Mouse (Mus musculus): Measurements from ENCODE around the gene Gpx5. TPM values are rescaled to one million over a fixed set of nuclear protein-coding genes. Genes with fewer than 3 reads are reported as not detected.
"Not testable (repeated sequence)": the region's sequence is repeated elsewhere in the genome, so short reads cannot be mapped to it uniquely, and the experiment has no call there.

Gpx5 gene
- total RNA-seq, 2 experiments from 2014 or later: not detected

DNA sequence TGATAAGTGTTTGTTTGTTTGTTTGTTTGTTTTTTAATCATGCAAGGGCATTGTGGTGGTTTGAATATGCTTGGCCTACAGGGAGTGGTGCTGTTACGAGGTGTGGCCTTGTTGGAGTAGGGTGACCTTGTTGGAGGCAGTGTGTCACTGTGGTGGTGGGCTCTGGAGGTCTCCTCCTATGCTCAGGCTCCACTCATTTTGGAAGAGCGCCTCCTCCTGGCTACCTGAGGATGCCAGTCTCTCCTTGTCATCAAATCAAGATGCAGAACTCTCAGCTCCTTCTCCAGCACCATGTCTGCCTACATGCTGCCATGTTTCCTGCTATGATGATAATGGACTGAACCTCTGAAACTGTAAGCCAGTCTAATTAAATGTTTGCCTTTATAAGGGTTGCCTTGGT, 26.8 kb downstream of the Gpx5 start:
- DNase-seq: no peak

- peak in 1 of 2 experiments; percentile 35 for DNase-seq
Observed at GRCm38 (mm10) chr13:21264366-21264765, 28.2 kb downstream of the Gpx5 start.

GRCm38 (mm10) chr13:21263910-21264309, 28.6 kb downstream of the Gpx5 start:
- no peak for DNase-seq

DNA sequence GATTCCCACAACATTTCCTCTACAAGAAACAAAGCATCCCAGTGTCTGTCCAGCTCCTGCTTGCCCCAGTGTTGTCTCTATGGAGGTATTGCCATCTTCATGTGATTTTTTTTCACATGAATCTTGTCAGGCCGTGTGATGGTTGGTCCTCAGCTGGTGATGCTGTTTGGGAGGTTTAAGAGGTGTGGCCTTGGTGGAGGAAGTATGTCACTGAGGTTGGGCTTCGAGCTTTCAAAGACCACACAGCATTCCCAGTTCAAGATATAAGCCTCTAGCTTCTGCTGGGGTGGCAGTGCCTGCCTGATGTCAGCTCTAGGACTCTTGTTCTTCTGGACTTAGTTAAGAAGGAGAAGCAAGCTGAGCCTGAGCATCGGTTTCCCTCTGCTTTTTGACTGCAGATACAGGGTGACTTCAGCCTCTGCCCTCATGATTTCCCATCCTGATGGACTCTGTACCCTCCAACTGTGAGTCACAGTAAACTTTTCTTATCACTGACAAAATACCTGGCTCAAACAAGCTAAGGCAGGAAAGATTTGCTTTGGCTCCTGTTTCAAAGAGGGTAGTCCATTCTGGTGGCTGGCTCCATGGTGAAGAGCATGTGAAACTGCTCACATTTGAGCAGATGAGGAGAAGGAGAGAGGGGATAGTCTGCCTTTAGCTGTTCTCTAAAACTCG, 29.6 kb downstream of the Gpx5 start:
- no peak for DNase-seq

DNA sequence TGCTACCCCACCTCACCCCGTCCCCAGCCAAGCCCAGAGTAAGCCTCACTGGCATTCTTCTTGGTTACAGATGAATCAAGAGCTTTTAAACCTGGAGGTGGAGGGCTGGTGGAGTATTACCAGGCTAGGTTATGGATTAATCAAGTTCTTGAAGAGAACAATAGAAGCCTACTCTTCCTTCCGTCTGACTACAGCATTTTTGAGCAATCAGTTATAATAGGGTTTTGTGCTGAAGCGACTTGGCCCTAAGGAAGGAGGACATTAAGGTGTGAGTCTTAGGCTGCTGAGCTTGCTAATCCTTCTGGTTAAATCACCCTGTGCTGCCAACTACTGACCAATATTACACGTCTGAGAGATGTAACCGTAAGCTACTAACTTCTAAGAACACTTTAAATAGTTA, 32.2 kb downstream of the Gpx5 start:
- DNase-seq: no peak

GRCm38 (mm10) chr13:21259677-21260113, 32.8 kb downstream of the Gpx5 start:
- DNase-seq: peak; percentile 20 to 50

GRCm38 (mm10) chr13:21259171-21259631, 33.3 kb downstream of the Gpx5 start:
- DNase-seq: peak in 1 of 2 experiments; percentile 13

GRCm38 (mm10) chr13:21258524-21258923, 34.0 kb downstream of the Gpx5 start:
- DNase-seq: no peak

DNA sequence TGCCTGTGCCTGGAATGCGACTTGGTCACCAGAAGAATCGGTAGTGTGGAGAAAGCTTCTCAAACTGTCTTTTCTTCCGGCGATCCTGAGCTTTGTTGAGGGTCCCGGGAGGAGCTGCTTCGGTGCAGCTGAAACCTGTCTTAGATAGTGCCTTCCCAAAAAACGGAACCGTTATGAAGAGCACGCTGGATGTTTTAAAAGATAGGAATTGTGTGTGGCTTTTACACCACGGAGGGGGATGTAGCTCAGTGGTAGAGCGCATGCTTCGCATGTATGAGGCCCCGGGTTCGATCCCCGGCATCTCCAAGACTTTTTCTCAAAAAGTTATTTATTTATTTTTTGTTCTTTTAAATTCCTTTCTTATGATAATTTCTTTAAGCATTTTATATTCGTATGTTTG, 38.5 kb downstream of the Gpx5 start:
- peak in 1 of 2 experiments; percentile 15 for DNase-seq

- no peak for DNase-seq
Observed at GRCm38 (mm10) chr13:21253569-21253968, 39.0 kb downstream of the Gpx5 start.

GRCm38 (mm10) chr13:21253040-21253439, 39.5 kb downstream of the Gpx5 start:
- DNase-seq: no peak

GRCm38 (mm10) chr13:21250074-21250681, 42.4 kb downstream of the Gpx5 start:
- no peak for DNase-seq

DNA sequence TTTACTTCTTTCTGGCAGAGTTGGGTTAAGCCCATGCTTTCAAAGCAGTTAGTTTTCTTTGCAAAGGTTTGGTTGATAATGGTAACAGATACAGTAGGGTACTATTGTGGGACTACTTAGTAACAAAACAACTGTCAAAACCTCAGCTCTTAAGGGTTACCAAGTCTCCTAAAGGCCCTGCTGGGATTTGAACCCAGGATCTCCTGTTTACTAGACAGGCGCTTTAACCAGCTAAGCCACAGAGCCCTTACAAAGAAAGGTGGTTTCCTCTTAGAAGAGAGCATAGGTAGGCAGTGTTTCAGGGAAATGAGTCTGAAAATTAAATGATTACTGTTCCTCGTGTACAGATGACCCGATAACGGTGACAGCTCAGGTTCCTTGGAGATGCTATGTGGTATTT, 43.5 kb downstream of the Gpx5 start:
- no peak for DNase-seq

GRCm38 (mm10) chr13:21246276-21246675, 46.3 kb downstream of the Gpx5 start:
- no peak for DNase-seq

GRCm38 (mm10) chr13:21244967-21245366, 47.6 kb downstream of the Gpx5 start:
- DNase-seq: not testable (repeated sequence)

DNA sequence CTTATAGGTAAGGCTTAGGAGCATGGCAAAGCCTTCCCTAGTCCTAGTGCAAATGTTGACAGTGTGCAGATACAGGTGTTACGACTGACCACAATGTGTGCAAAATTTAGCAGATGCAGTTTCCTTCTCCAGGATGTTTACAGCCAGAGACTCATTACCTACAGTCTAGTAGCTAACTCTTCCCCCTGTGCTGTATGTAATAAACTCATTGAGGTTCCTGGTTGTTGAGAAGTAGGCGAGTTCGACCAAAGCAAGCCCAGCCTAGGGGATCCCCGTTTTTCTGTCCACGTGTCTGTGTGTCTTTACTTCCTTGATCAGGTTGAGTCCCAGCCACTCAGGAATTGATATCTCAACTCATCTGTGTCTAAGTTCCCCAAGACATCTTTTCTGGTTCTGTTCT, 48.4 kb downstream of the Gpx5 start:
- no peak for DNase-seq

DNA sequence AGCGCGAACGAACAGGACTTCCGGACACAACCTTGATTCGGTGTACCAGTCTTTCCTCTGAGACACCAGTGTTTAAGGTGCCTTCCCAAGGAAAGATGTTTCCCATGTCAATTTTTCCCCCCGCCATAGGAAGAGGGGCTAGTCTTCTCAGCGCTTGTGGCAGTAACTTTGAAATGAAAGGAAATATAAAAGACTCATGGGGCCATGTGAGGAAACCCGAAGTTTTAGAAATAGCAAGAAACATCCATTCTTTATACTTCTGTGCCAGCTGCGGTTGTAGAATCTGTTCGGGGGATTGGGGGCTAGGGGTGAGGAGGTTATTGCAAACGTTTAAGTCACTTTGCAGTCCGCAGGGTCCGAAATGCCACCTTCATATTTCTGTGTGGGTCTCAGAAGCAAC, 49.3 kb downstream of the Gpx5 start:
- no peak for DNase-seq

DNA sequence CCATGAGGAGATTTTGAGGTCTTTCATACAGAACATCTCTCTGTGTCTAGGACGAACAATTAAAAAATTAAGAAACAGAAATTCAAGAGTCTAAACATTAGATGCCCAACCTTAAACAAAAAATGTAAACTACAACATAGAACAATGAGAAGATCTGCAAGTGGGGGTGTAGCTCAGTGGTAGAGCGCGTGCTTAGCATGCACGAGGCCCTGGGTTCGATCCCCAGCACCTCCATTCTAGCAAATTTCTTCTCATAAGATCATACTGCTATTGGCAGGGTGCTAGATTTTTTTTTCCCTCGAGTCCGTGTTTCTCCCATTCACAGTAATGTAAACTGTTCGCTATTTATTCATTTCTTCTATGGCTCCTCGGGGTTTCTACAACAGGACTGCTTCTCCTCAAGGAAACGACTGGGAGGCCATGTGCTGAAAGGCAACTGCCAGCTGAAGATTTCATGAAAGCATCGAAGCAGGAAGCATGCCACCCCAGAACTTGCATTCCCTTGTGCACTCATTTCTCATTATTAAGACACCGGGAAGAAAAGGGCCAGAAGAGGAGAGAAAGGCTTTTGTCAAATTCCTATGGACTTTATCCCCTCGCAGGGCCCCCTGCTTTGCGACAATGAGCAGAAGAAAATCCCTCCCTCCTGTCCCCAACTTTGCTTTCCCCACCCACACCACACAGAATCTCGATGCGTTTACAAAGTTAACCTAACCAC, 50.0 kb downstream of the Gpx5 start:
- DNase-seq: no peak

DNA sequence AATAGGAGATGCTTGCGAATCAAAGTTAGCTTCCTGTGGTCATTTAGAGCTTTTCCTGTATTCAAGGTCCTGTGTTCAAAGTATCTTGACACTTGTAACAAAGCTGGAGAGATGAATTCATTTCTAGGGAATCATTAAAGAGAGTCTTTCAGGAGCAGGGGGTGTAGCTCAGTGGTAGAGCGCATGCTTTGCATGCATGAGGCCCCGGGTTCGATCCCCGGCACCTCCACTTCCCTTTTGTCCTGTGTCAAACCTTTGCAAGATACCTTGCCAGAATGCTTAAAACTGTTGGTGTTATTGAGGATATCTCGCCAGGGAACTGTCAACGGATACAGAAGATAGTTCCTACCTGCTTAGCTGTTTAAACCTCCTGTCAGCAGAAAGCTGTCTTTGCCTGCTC, 51.7 kb downstream of the Gpx5 start:
- peak in 1 of 2 experiments; percentile 14 for DNase-seq

DNA sequence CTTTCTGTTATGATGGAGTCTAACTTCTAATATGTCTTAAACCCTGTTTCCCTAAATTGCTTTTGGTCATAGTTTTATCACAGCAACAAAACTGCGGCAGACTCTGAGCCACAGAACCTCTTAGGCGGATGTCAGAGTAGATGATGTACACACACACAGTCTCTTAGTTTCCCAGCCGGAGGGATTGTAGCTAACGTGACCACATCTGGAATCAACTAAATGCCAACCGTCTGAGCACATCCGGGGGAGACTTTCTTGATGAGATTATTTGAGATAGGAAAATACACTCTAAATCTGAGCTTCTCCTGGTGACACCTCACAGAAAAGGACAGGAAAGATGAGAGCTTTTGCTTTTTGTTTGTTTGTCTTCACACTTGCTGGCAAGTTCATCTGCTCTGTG, 55.4 kb downstream of the Gpx5 start:
- DNase-seq: no peak

GRCm38 (mm10) chr13:21236714-21237113, 55.8 kb downstream of the Gpx5 start:
- DNase-seq: no peak

Data from heart, adult 18-20 months (tissue).